Mouse (Mus musculus) frontal cortex, adult 2 months (tissue): ENCODE measurements around the gene Chst15. TPM values are rescaled to one million over a fixed set of nuclear protein-coding genes. Genes with fewer than 3 reads are reported as not detected.
A peak's percentile ranks its signal among the peaks of the same experiment; 100 is the strongest.

Source experiments
- DNase-seq, 2 experiments: peaks; one replicate each; pipeline ENCODE4 v3.0.0; 2022; ENCODE audit warnings: low spot score in 1 of 2; ENCODE audit errors: extremely low spot score in 1 of 2
- polyA plus RNA-seq: library from polyadenylated mRNA; depleted of rRNA; stranded (reverse); fragments of >200 nt; gene quantifications from 2 replicates; pipeline ENCODE4 v1.2.3, GENCODE M21; 2012

The Chst15 gene
- polyA plus RNA-seq, 1 experiment, result 19.2 TPM

- no peak for DNase-seq
Observed at GRCm38 (mm10) chr7:132337268-132337917, 20.4 kb upstream of the Chst15 start.

GRCm38 (mm10) chr7:132336781-132337180, 19.8 kb upstream of the Chst15 start:
- DNase-seq, result peak; percentile 46 to 61

GRCm38 (mm10) chr7:132335367-132335766, 18.3 kb upstream of the Chst15 start:
- DNase-seq, result no peak

- DNase-seq, result no peak
Observed at GRCm38 (mm10) chr7:132333078-132333477, 16.1 kb upstream of the Chst15 start.

- DNase-seq, result no peak
Observed at GRCm38 (mm10) chr7:132332176-132332575, 15.1 kb upstream of the Chst15 start.

GRCm38 (mm10) chr7:132330179-132330578, 13.2 kb upstream of the Chst15 start:
- no peak for DNase-seq

- no peak for DNase-seq
Observed at GRCm38 (mm10) chr7:132328648-132329047, 11.6 kb upstream of the Chst15 start.

- DNase-seq, result peak in 1 of 2 experiments; percentile 65
Observed at GRCm38 (mm10) chr7:132325549-132326331, 8.7 kb upstream of the Chst15 start.

- no peak for DNase-seq
Observed at GRCm38 (mm10) chr7:132323430-132323829, 6.4 kb upstream of the Chst15 start.

- DNase-seq, result no peak
Observed at GRCm38 (mm10) chr7:132321392-132321958, 4.4 kb upstream of the Chst15 start.

- DNase-seq, result peak in 1 of 2 experiments; percentile 66
Observed at GRCm38 (mm10) chr7:132316101-132317035, 660 bp downstream of the Chst15 start.

GRCm38 (mm10) chr7:132315149-132316091, 1.6 kb downstream of the Chst15 start:
- peak; percentile 25 to 74 for DNase-seq

- peak; percentile 72 to 83 for DNase-seq
Observed at GRCm38 (mm10) chr7:132312396-132312795, 4.6 kb downstream of the Chst15 start.

- no peak for DNase-seq
Observed at GRCm38 (mm10) chr7:132308537-132309191, 8.4 kb downstream of the Chst15 start.

GRCm38 (mm10) chr7:132307722-132308271, 9.2 kb downstream of the Chst15 start:
- no peak for DNase-seq

GRCm38 (mm10) chr7:132306671-132307412, 10.2 kb downstream of the Chst15 start:
- no peak for DNase-seq

GRCm38 (mm10) chr7:132305492-132306375, 11.3 kb downstream of the Chst15 start:
- no peak for DNase-seq
